10 mouse cellular contexts compared by ENCODE assay signal in genomic region chr2:31884806-31885205, GRCm38 (mm10). TPM values are rescaled to one million over a fixed set of nuclear protein-coding genes. Genes with fewer than 3 reads are reported as not detected.
A peak's percentile ranks its signal among the peaks of the same experiment; 100 is the strongest.
DNase-seq lines count a peak whose midpoint lies in the region; ATAC-seq and TF ChIP-seq lines count a peak whose summit lies in the region.
"Had no signal": no experiment of that assay in that cellular context is flagged by ENCODE, and none has a peak within 500 bp of the region (broad histone marks: within the 10 kb centered on the region; RNA-seq: fewer than 3 reads in every experiment).

No protein-coding gene starts in this region.

- no peak overlapping the region for H3K4me3 ChIP-seq in intestine, embryonic 14.5 days (ENCODE audit: low read depth, low read length)
- no peak overlapping the region for H3K4me3 ChIP-seq in intestine, embryonic 15.5 days (replicated peaks)
- H3K4me3 ChIP-seq in embryonic fibroblast, embryonic 13.5 days (ENCODE audit: insufficient read depth, low read length) = no peak overlapping the region
- no peak overlapping the region for H3K4me3 ChIP-seq in liver, embryonic 14.5 days (ENCODE audit: insufficient read depth in 1 of 2, low read depth in 2 of 2, low read length in 2 of 2)
- H3K4me3 ChIP-seq: embryonic facial prominence, embryonic 15.5 days; liver, embryonic 13.5 days had no signal

- no peak for TF ChIP-seq POLR2A in embryonic fibroblast, embryonic 13.5 days (IDR thresholded peaks at IDR 0.05; ENCODE audit: low read depth, low read length)

- H3K4me2 ChIP-seq in intestine, embryonic 14.5 days (ENCODE audit: low read length) = no peak overlapping the region
- H3K4me2 ChIP-seq in intestine, embryonic 15.5 days (replicated peaks) = no peak overlapping the region
- no peak overlapping the region for H3K4me2 ChIP-seq in liver, embryonic 14.5 days (ENCODE audit: low read depth)
- H3K4me2 ChIP-seq: embryonic facial prominence, embryonic 15.5 days; liver, embryonic 13.5 days had no signal

- H3K9me3 ChIP-seq in intestine, embryonic 14.5 days (ENCODE audit: control insufficient read depth, low read length) = no peaks in the 10 kb centered on the region
- no peaks in the 10 kb centered on the region for H3K9me3 ChIP-seq in intestine, embryonic 15.5 days
- no peaks in the 10 kb centered on the region for H3K9me3 ChIP-seq in liver, embryonic 14.5 days (ENCODE audit: control insufficient read depth, low read length)
- H3K9me3 ChIP-seq: embryonic facial prominence, embryonic 15.5 days; liver, embryonic 13.5 days had no signal

- no peaks in the 10 kb centered on the region for H3K36me3 ChIP-seq in intestine, embryonic 14.5 days (ENCODE audit: control insufficient read depth, insufficient read depth, low read length)
- no peaks in the 10 kb centered on the region for H3K36me3 ChIP-seq in intestine, embryonic 15.5 days
- no peaks in the 10 kb centered on the region for H3K36me3 ChIP-seq in liver, embryonic 14.5 days (replicated peaks; ENCODE audit: control insufficient read depth, insufficient read depth, low read depth)
- H3K36me3 ChIP-seq: embryonic facial prominence, embryonic 15.5 days; liver, embryonic 13.5 days had no signal

- TF ChIP-seq CTCF in embryonic fibroblast, embryonic 13.5 days (IDR thresholded peaks at IDR 0.05; ENCODE audit: borderline replicate concordance, insufficient read depth, low read length) = peak; percentile 26; the same call in 1 of the 2 replicates
- TF ChIP-seq CTCF in liver, embryonic 14.5 days (IDR thresholded peaks at IDR 0.05; ENCODE audit: low read depth) = peak; percentile 54

- peak; percentile 63 for DNase-seq in intestine, embryonic 14.5 days (ENCODE audit: low spot score)
- peak; percentile 84 for DNase-seq in CD4-positive, CD25-positive, alpha-beta regulatory T cell, adult 2 months (ENCODE audit: low read depth, low spot score)
- DNase-seq in R1 (ENCODE audit: low read depth, low spot score) = peak; percentile 50
- peak in 1 of 3 experiments; percentile 15 for DNase-seq in liver, embryonic 14.5 days (ENCODE audit: low read depth in 3 of 3, low spot score in 3 of 3)
- peak; percentile 54 for DNase-seq in thymus, postnatal 25 days
- DNase-seq in ovary, postnatal 10 days (ENCODE audit: low spot score) = no peak
- DNase-seq: liver, embryonic 13.5 days had no signal

- H3K27ac ChIP-seq in intestine, embryonic 14.5 days (ENCODE audit: low read depth) = no peak overlapping the region
- no peak overlapping the region for H3K27ac ChIP-seq in intestine, embryonic 15.5 days
- H3K27ac ChIP-seq in embryonic fibroblast, embryonic 13.5 days (ENCODE audit: insufficient read depth, low read length) = no peak overlapping the region
- H3K27ac ChIP-seq in liver, embryonic 14.5 days = no peak overlapping the region
- H3K27ac ChIP-seq: embryonic facial prominence, embryonic 15.5 days; liver, embryonic 13.5 days had no signal

- H3K9ac ChIP-seq in intestine, embryonic 14.5 days (ENCODE audit: low read length) = no peak overlapping the region
- no peak overlapping the region for H3K9ac ChIP-seq in intestine, embryonic 15.5 days
- no peak overlapping the region for H3K9ac ChIP-seq in liver, embryonic 14.5 days (replicated peaks)
- H3K9ac ChIP-seq: embryonic facial prominence, embryonic 15.5 days; liver, embryonic 13.5 days had no signal

- 27% methylated on average over 6 of the region's 6 CpGs for whole genome bisulfite sequencing in intestine, embryonic 14.5 days
- 22% methylated on average over 6 of the region's 6 CpGs for WGBS in intestine, embryonic 15.5 days
- 17% methylated on average over 6 of the region's 6 CpGs for WGBS in liver, embryonic 14.5 days (ENCODE audit: insufficient replicate concordance)

- peaks cover 56% of the 10 kb centered on the region for H3K27me3 ChIP-seq in intestine, embryonic 14.5 days (replicated peaks; ENCODE audit: control insufficient read depth, insufficient read depth, low read length)
- peaks cover 65% of the 10 kb centered on the region for H3K27me3 ChIP-seq in intestine, embryonic 15.5 days (replicated peaks)
- H3K27me3 ChIP-seq in liver, embryonic 14.5 days (ENCODE audit: control insufficient read depth, insufficient read depth, low read length) = peaks cover 17% of the 10 kb centered on the region

- no peak for TF ChIP-seq EP300 in liver, embryonic 14.5 days (IDR thresholded peaks at IDR 0.05; ENCODE audit: low read depth)

- peaks cover 11% of the 10 kb centered on the region for H3K4me1 ChIP-seq in intestine, embryonic 14.5 days (replicated peaks; ENCODE audit: control insufficient read depth, insufficient read depth, low read length)
- H3K4me1 ChIP-seq in intestine, embryonic 15.5 days (replicated peaks) = 0 out of 2 replicates have a peak, but pooled peaks cover 10% of the 10 kb centered on the region
- H3K4me1 ChIP-seq in embryonic fibroblast, embryonic 13.5 days (ENCODE audit: control insufficient read depth, insufficient read depth, low read length) = no peaks in the 10 kb centered on the region
- H3K4me1 ChIP-seq in liver, embryonic 14.5 days (replicated peaks; ENCODE audit: control insufficient read depth in 2 of 2, insufficient read depth in 2 of 2, low read length in 1 of 2) = no peaks in the 10 kb centered on the region

- ATAC-seq in intestine, embryonic 14.5 days (replicated peaks; ENCODE audit: low FRiP score, low TSS enrichment, low read depth) = no peak; the same call in 1 of the 2 replicates
- no peak for ATAC-seq in intestine, embryonic 15.5 days
- no peak for ATAC-seq in liver, embryonic 14.5 days (ENCODE audit: insufficient read depth)

RNA-seq across cellular contexts. Expression of gene Lamc3, which starts 2.3 kb away (rescaled TPM):
- polyA plus RNA-seq in intestine, embryonic 14.5 days (2014; fragmentation: Nextera tagmentation; extraction: Ambion mirVana) = 0.22 and 0.35 TPM in 2 replicates
- 0.30 and 0.60 TPM in 2 replicates for polyA plus RNA-seq in intestine, embryonic 15.5 days (2015; fragmentation: Nextera tagmentation; extraction: Ambion mirVana)
- 0.09 and 0.37 TPM in 2 replicates for polyA plus RNA-seq in embryonic fibroblast, embryonic 13.5 days (2011; ENCODE audit: insufficient read length, low read depth, missing spikeins)
- polyA plus RNA-seq in liver, embryonic 14.5 days (2012; rRNA removed) = 0.02 and 0.03 TPM in 2 replicates
- polyA plus RNA-seq in liver, embryonic 14.5 days (2014; fragmentation: Nextera tagmentation; extraction: Ambion mirVana) = not detected in 2 replicates

RNA-seq across cellular contexts. Expression of gene Fibcd1, which starts 39.0 kb away (rescaled TPM):
- polyA plus RNA-seq in intestine, embryonic 14.5 days (2014; fragmentation: Nextera tagmentation; extraction: Ambion mirVana) = 0.43 and 0.46 TPM in 2 replicates
- polyA plus RNA-seq in intestine, embryonic 15.5 days (2015; fragmentation: Nextera tagmentation; extraction: Ambion mirVana) = 0.46 and 0.67 TPM in 2 replicates
- polyA plus RNA-seq in embryonic fibroblast, embryonic 13.5 days (2011; ENCODE audit: insufficient read length, low read depth, missing spikeins) = 0.11 TPM in 1 of 2 replicates, not detected in the other
- polyA plus RNA-seq in liver, embryonic 14.5 days (2012; rRNA removed) = 0.01 TPM in 2 replicates
- polyA plus RNA-seq in liver, embryonic 14.5 days (2014; fragmentation: Nextera tagmentation; extraction: Ambion mirVana) = not detected in 2 replicates
